Mouse (Mus musculus) midbrain, postnatal 0 days (tissue): ENCODE measurements around the gene Lmntd1. TPM values are rescaled to one million over a fixed set of nuclear protein-coding genes. Genes with fewer than 3 reads are reported as not detected.

Experiments
- ATAC-seq: fragments of 200-750 bp; cut with Nextera tagmentation; 2 replicates; pipeline ENCODE4 v1.8.0; 2017; ENCODE audit warnings: moderate number of reproducible peaks, mild to moderate bottlenecking, moderate TSS enrichment, moderate library complexity; ENCODE audit not compliant: low FRiP score
- DNase-seq: peaks from one replicate; pipeline ENCODE4 v3.0.0-alpha.2; 2015; ENCODE audit warnings: low spot score
- H3K27ac ChIP-seq: fragments of 300-500 bp; sonication (generic); 2 replicates; pipeline ENCODE4 v1.5.1; 2014; ENCODE audit warnings: low read depth, mild to moderate bottlenecking, low read length, mixed read lengths
- H3K27me3 ChIP-seq: fragments of 300-500 bp; sonication (generic); 2 replicates; pipeline ENCODE4 v1.6.1; 2014; ENCODE audit warnings: low read length, control low read depth, mixed read lengths; ENCODE audit not compliant: insufficient read depth
- H3K36me3 ChIP-seq: fragments of 300-500 bp; sonication (generic); 2 replicates; pipeline ENCODE4 v1.6.1; 2014; ENCODE audit warnings: low read length, control low read depth, mixed read lengths; ENCODE audit not compliant: insufficient read depth
- H3K4me1 ChIP-seq: fragments of 300-500 bp; sonication (generic); 2 replicates; pipeline ENCODE4 v1.6.1; 2014; ENCODE audit warnings: mild to moderate bottlenecking, control low read depth, antibody characterized with exemption, low read length, mixed read lengths; ENCODE audit not compliant: insufficient read depth
- H3K4me2 ChIP-seq: fragments of 300-500 bp; sonication (generic); 2 replicates; pipeline ENCODE4 v1.6.1; 2014; ENCODE audit warnings: low read depth, mild to moderate bottlenecking, low read length, mixed read lengths; ENCODE audit not compliant: poor library complexity, severe bottlenecking
- H3K4me3 ChIP-seq: fragments of 300-500 bp; sonication (generic); 2 replicates; pipeline ENCODE4 v1.5.1; 2014; ENCODE audit warnings: low read depth, mild to moderate bottlenecking, low read length, moderate library complexity
- H3K9ac ChIP-seq: fragments of 300-500 bp; sonication (generic); replicated peaks from 2 replicates; pipeline ENCODE4 v1.6.1; 2014; ENCODE audit warnings: mild to moderate bottlenecking, low read length, moderate library complexity, mixed read lengths; ENCODE audit not compliant: poor library complexity, severe bottlenecking
- H3K9me3 ChIP-seq: fragments of 300-500 bp; sonication (generic); 2 replicates; pipeline ENCODE4 v1.6.1; 2016; ENCODE audit warnings: low read length, control low read depth
- CTCF ChIP-seq: IDR thresholded peaks from 2 replicates; pipeline ENCODE4 v1.5.1; 2016; ENCODE audit warnings: antibody characterized with exemption, mild to moderate bottlenecking
- WGBS: fragments of 180-500 bp; shearing (Covaris S2); extraction: QIAGEN DNeasy Blood & Tissue Kit; methylation state at CpG from one replicate; pipeline ENCODE4 v1.1.7; 2014; 5-methylcytosine and 5-hydroxymethylcytosine counted together
- polyA plus RNA-seq: library from polyadenylated mRNA; unstranded; fragments of >200 nt; fragmentation: Nextera tagmentation; extraction: Ambion mirVana; gene quantifications from 2 replicates; pipeline ENCODE4 v1.2.1, GENCODE M21; 2015
- total RNA-seq: library from RNA; depleted of rRNA; stranded (reverse); fragments of >200 nt; gene quantifications from 2 replicates; pipeline ENCODE4 v1.2.3, GENCODE M21; 2014; rRNA removed

Lmntd1 gene
- total and polyA plus RNA-seq, 2 experiments from 2014 or later = 2.0 to 2.7 TPM

GRCm38 (mm10) chr6:145320156-145320555 is 294.0 kb downstream of the Lmntd1 start:
- Histone ChIP-seq H3K4me2 (no peak overlapping the region), H3K4me1 (no peaks in the 10 kb centered on the region), H3K27me3 (no peaks in the 10 kb centered on the region), H3K4me3 (no peak overlapping the region), H3K9ac (no peak overlapping the region), H3K9me3 (no peaks in the 10 kb centered on the region), H3K27ac (no peak overlapping the region), H3K36me3 (no peaks in the 10 kb centered on the region)
- peak; percentile 1 for DNase-seq
- 81% methylated on average over 10 of the region's 10 CpGs for WGBS
- ATAC-seq = no peak
- TF ChIP-seq CTCF = no peak

Other genes starting within 250 kb of the Lmntd1 start
- 0.44 TPM in 1 of 2 replicates, not detected in the other for gene Tuba3b, start 1.4 kb upstream of the Lmntd1 start, total RNA-seq
- gene Tuba3b, start 1.4 kb upstream of the Lmntd1 start, polyA plus RNA-seq = 0.11 TPM in 1 of 2 replicates, not detected in the other
- 15.4 and 16.3 TPM in 2 replicates for gene Rassf8, start 132.4 kb upstream of the Lmntd1 start, total RNA-seq
- 4.5 and 5.6 TPM in 2 replicates for gene Rassf8, start 132.4 kb upstream of the Lmntd1 start, polyA plus RNA-seq